Mouse (Mus musculus): ENCODE data around the gene C2cd5. TPM values are rescaled to one million over a fixed set of nuclear protein-coding genes. Genes with fewer than 3 reads are reported as not detected.

C2cd5 gene
- total RNA-seq, 2 experiments from 2014 or later: 24.6 to 81.5 TPM

GRCm38 (mm10) chr6:143119325-143119724 lies 19.4 kb upstream of the C2cd5 start:
- no peak for ATAC-seq (replicated peaks; ENCODE audit: low FRiP score, low TSS enrichment, poor library complexity, severe bottlenecking)

- ATAC-seq (replicated peaks; ENCODE audit: low FRiP score, low TSS enrichment, poor library complexity, severe bottlenecking): no peak
Observed at GRCm38 (mm10) chr6:143116779-143117178, 16.8 kb upstream of the C2cd5 start.

GRCm38 (mm10) chr6:143115505-143115904 lies 15.6 kb upstream of the C2cd5 start:
- ATAC-seq (replicated peaks; ENCODE audit: low FRiP score, low TSS enrichment, poor library complexity, severe bottlenecking): peak; percentile 43

GRCm38 (mm10) chr6:143115011-143115445 lies 15.1 kb upstream of the C2cd5 start:
- ATAC-seq (replicated peaks; ENCODE audit: low FRiP score, low TSS enrichment, poor library complexity, severe bottlenecking): peak; percentile 86

GRCm38 (mm10) chr6:143114556-143114955 lies 14.6 kb upstream of the C2cd5 start:
- ATAC-seq (replicated peaks; ENCODE audit: low FRiP score, low TSS enrichment, poor library complexity, severe bottlenecking): peak; percentile 85

GRCm38 (mm10) chr6:143110371-143110770 lies 10.4 kb upstream of the C2cd5 start:
- no peak for ATAC-seq (replicated peaks; ENCODE audit: low FRiP score, low TSS enrichment, poor library complexity, severe bottlenecking)

- ATAC-seq (replicated peaks; ENCODE audit: low FRiP score, low TSS enrichment, poor library complexity, severe bottlenecking): no peak
Observed at GRCm38 (mm10) chr6:143109622-143110218, 9.8 kb upstream of the C2cd5 start.

GRCm38 (mm10) chr6:143108031-143108430 lies 8.1 kb upstream of the C2cd5 start:
- no peak for ATAC-seq (replicated peaks; ENCODE audit: low FRiP score, low TSS enrichment, poor library complexity, severe bottlenecking)

- no peak for ATAC-seq (replicated peaks; ENCODE audit: low FRiP score, low TSS enrichment, poor library complexity, severe bottlenecking)
Observed at GRCm38 (mm10) chr6:143107611-143108010, 7.7 kb upstream of the C2cd5 start.

- ATAC-seq (replicated peaks; ENCODE audit: low FRiP score, low TSS enrichment, poor library complexity, severe bottlenecking): no peak
Observed at GRCm38 (mm10) chr6:143105766-143106165, 5.8 kb upstream of the C2cd5 start.

GRCm38 (mm10) chr6:143103981-143104680 lies 4.2 kb upstream of the C2cd5 start:
- no peak for ATAC-seq (replicated peaks; ENCODE audit: low FRiP score, low TSS enrichment, poor library complexity, severe bottlenecking)

- no peak for ATAC-seq (replicated peaks; ENCODE audit: low FRiP score, low TSS enrichment, poor library complexity, severe bottlenecking)
Observed at GRCm38 (mm10) chr6:143100478-143101115, 656 bp upstream of the C2cd5 start.

GRCm38 (mm10) chr6:143099281-143099680 lies 660 bp downstream of the C2cd5 start:
- ATAC-seq (replicated peaks; ENCODE audit: low FRiP score, low TSS enrichment, poor library complexity, severe bottlenecking): peak; percentile 32; the same call in 1 of the 2 replicates

GRCm38 (mm10) chr6:143095126-143095525 lies 4.8 kb downstream of the C2cd5 start:
- no peak for ATAC-seq (replicated peaks; ENCODE audit: low FRiP score, low TSS enrichment, poor library complexity, severe bottlenecking)

- no peak for ATAC-seq (replicated peaks; ENCODE audit: low FRiP score, low TSS enrichment, poor library complexity, severe bottlenecking)
Observed at GRCm38 (mm10) chr6:143092856-143093255, 7.1 kb downstream of the C2cd5 start.

- no peak for ATAC-seq (replicated peaks; ENCODE audit: low FRiP score, low TSS enrichment, poor library complexity, severe bottlenecking)
Observed at GRCm38 (mm10) chr6:143091076-143091475, 8.9 kb downstream of the C2cd5 start.

- ATAC-seq (replicated peaks; ENCODE audit: low FRiP score, low TSS enrichment, poor library complexity, severe bottlenecking): no peak
Observed at GRCm38 (mm10) chr6:143087332-143087731, 12.6 kb downstream of the C2cd5 start.

- ATAC-seq (replicated peaks; ENCODE audit: low FRiP score, low TSS enrichment, poor library complexity, severe bottlenecking): no peak
Observed at GRCm38 (mm10) chr6:143085898-143086297, 14.0 kb downstream of the C2cd5 start.

GRCm38 (mm10) chr6:143084314-143085025 lies 15.5 kb downstream of the C2cd5 start:
- no peak for ATAC-seq (replicated peaks; ENCODE audit: low FRiP score, low TSS enrichment, poor library complexity, severe bottlenecking)

GRCm38 (mm10) chr6:143081479-143082106 lies 18.3 kb downstream of the C2cd5 start:
- no peak for ATAC-seq (replicated peaks; ENCODE audit: low FRiP score, low TSS enrichment, poor library complexity, severe bottlenecking)
